Mouse (Mus musculus) ES-Bruce4 (cell line): ENCODE results near the gene Gak.

Experiments
- EP300 ChIP-seq: IDR thresholded peaks from 2 replicates; pipeline ENCODE4 v1.6.1; 2011; ENCODE audit warnings: low read depth, low read length; ENCODE audit not compliant: insufficient read depth
- POLR2A ChIP-seq: IDR thresholded peaks from one replicate; pipeline ENCODE4 v1.8.1; 2011; ENCODE audit warnings: low read length; ENCODE audit not compliant: insufficient read depth

GRCm38 (mm10) chr5:108573054-108573453, 56.5 kb downstream of the Gak start:
- no peak for TF ChIP-seq EP300
- no peak for TF ChIP-seq POLR2A
